ENCODE assay signal across 18 mouse cellular contexts in the genomic region with DNA sequence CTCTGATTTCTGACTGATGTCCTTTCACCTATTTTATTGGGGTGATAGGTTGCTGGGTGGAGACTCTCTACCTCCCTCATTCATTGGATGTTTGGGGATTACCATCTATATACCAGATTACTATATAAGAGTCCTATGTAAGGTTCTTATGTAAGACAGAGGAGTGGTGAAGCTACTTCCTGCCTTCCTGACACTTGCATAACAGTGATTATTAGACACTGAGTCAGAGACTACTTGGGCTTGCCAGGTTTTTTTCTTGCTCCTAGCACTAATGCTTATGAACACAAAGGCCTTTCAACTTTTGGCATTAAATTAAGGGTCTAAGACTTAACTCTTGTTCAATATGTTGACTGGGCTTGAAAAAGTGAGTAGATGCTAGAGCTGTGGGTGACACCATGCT.
A peak's percentile ranks its signal among the peaks of the same experiment; 100 is the strongest.
DNase-seq lines count a peak whose midpoint lies in the region.
"Had no signal": no experiment of that assay in that cellular context is flagged by ENCODE, and none has a peak within 500 bp of the region (broad histone marks: within the 10 kb centered on the region; RNA-seq: fewer than 3 reads in every experiment).

No protein-coding gene starts in this region.

- peak; percentile 1 for DNase-seq in lung, postnatal 36 days
- DNase-seq in lung, postnatal 10 days = no peak
- DNase-seq in brain, adult 2 months (ENCODE audit: low read depth, low spot score) = peak; percentile 10
- DNase-seq in fibroblast of lung, adult 2 months (ENCODE audit: low read depth) = peak; percentile 19
- DNase-seq in right cerebral cortex, postnatal 10 days (ENCODE audit: low spot score in 2 of 2) = no peak
- no peak for DNase-seq in adrenal gland, adult 18-20 months (ENCODE audit: low spot score in 2 of 2)
- no peak for DNase-seq in kidney, adult 8-10 months
- DNase-seq: adrenal gland, adult 2 months; adrenal gland, postnatal 14 days; cerebellum, adult 18-20 months; cerebellum, adult 9-10 months; cerebellum, postnatal 14 days; forebrain, postnatal 0 days; gastrocnemius, adult 2 months; gastrocnemius, postnatal 25 days; heart, adult 18-20 months; heart, postnatal 10 days; heart, postnatal 36 days had no signal

Comparison
In these comparisons a context has a peak if more than half of its experiments do, and no peak if none do; other contexts are left out.
1. DNase-seq: peak in lung, postnatal 36 days (single experiment), brain, adult 2 months (single experiment) and fibroblast of lung, adult 2 months (single experiment); none in lung, postnatal 10 days (single experiment), right cerebral cortex, postnatal 10 days (0 of 2), adrenal gland, adult 18-20 months (0 of 2) and kidney, adult 8-10 months (0 of 2).